Mouse (Mus musculus): Measurements from ENCODE around the gene Vwf. TPM values are rescaled to one million over a fixed set of nuclear protein-coding genes. Genes with fewer than 3 reads are reported as not detected.

The Vwf gene
- total and polyA plus RNA-seq, 2 experiments: 4.9 to 9.0 TPM

DNA sequence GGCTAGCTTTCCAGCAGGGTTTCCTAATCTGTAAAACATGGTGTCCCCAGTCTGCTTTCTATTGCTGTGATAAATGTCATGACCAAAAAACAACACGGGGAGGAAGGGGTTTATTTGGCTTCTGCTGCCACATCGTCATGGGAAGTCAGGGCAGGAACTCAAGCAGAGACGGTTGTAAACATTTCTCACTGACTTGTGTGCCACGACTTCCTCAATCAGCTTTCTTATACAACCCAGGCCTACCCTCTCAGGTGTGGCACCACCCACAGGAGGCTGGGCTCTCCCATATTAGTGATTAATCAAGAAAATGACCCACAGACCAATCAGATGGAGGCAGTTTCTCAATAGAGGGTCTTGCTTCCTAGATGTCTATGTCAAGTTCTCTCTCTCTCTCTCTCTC lies 48.3 kb downstream of the Vwf start:
- DNase-seq (ENCODE audit: extremely low read depth, low read depth, low spot score): no peak
- Histone ChIP-seq H3K9ac (ENCODE audit: low read depth, low read length) (no peak overlapping the region), H3K27ac (replicated peaks; ENCODE audit: insufficient read depth, low read depth, low read length) (no peak overlapping the region), H3K4me3 (ENCODE audit: insufficient read depth, low read depth, low read length) (no peak overlapping the region), H3K27me3 (ENCODE audit: control insufficient read depth, insufficient read depth, low read length) (no peaks in the 10 kb centered on the region), H3K79me2 (ENCODE audit: control insufficient read depth, insufficient read depth, low read length) (no peaks in the 10 kb centered on the region), H3K4me1 (ENCODE audit: control insufficient read depth, insufficient read depth, low read length) (peaks cover 10% of the 10 kb centered on the region), H3K36me3 (ENCODE audit: control insufficient read depth, insufficient read depth, low read length) (no peaks in the 10 kb centered on the region)
- 56% methylated on average over 4 of the region's 4 CpGs for WGBS
- TF ChIP-seq CTCF (IDR thresholded peaks at IDR 0.05; ENCODE audit: low read depth, low read length) (no peak), POLR2A (IDR thresholded peaks at IDR 0.05; ENCODE audit: extremely low read depth, insufficient read depth, low read length) (no peak)

DNA sequence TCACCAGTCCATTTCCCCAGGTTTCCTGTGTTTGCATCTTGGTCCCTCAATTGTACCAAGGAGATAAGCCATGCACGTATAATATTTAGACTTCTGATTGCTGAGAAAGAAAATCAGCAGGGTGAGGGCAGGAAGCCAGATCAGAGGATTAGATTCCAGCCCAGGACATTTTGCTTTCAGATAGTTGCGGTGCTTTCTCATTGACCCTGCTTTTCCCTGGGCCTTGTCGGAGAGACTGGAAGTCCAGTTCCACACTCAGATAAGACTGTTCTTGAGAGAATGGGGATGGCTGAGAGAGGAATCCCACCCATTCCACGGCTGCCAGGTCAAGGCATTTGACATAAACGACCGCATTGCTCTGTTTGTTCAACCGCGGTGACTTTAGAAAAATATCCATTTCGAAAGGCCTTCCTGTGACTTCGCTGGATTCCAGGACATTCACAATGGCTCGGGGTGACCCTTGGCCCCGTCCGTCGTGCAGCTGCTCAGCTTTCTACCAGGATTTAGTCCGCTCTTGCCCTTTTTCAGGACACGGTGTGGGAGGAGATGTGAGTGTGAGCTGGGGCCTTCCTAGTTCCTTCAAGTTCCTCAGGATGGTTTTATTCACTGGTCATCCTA lies 50.2 kb downstream of the Vwf start:
- peaks cover 8% of the 10 kb centered on the region for H3K4me1 ChIP-seq (ENCODE audit: control insufficient read depth, insufficient read depth, low read length)

DNA sequence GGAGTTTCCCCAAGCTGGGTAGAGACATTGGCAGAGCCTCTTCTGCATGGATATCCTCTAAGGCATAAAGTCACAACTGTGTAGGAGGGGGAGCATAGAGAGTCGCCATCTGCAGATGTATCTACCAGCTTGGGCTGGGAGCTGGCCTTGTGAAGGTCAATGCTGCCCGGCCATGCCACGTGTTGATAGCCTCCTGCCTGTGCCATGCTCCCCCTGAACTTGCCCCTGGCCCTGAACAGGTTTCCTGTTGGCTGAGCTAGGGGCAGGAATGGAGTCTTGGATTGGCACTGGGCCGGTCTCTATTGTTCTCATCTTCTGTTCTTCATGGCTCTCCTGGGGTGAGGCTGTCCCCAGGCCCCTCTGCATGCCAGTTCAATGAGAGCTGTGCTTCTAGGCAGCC lies 51.1 kb downstream of the Vwf start:
- Histone ChIP-seq H3K27me3 (ENCODE audit: control insufficient read depth, insufficient read depth, low read length) (no peaks in the 10 kb centered on the region), H3K79me2 (ENCODE audit: control insufficient read depth, insufficient read depth, low read length) (no peaks in the 10 kb centered on the region), H3K36me3 (ENCODE audit: control insufficient read depth, insufficient read depth, low read length) (no peaks in the 10 kb centered on the region), H3K4me3 (ENCODE audit: insufficient read depth, low read depth, low read length) (no peak overlapping the region), H3K9ac (ENCODE audit: low read depth, low read length) (no peak overlapping the region), H3K4me1 (ENCODE audit: control insufficient read depth, insufficient read depth, low read length) (peaks cover 8% of the 10 kb centered on the region), H3K27ac (replicated peaks; ENCODE audit: insufficient read depth, low read depth, low read length) (no peak overlapping the region)
- whole genome bisulfite sequencing: 92% methylated on average over 4 of the region's 4 CpGs
- TF ChIP-seq POLR2A (IDR thresholded peaks at IDR 0.05; ENCODE audit: extremely low read depth, insufficient read depth, low read length): no peak
- TF ChIP-seq CTCF (IDR thresholded peaks at IDR 0.05; ENCODE audit: low read depth, low read length): no peak
- DNase-seq (ENCODE audit: extremely low read depth, low read depth, low spot score): no peak

More for the DNA sequence above, 50.2 kb downstream of the Vwf start:
- Histone ChIP-seq H3K27ac (replicated peaks; ENCODE audit: insufficient read depth, low read depth, low read length) (peak overlapping the region; percentile 10; the same call in 1 of the 2 replicates), H3K36me3 (ENCODE audit: control insufficient read depth, insufficient read depth, low read length) (no peaks in the 10 kb centered on the region), H3K4me3 (ENCODE audit: insufficient read depth, low read depth, low read length) (no peak overlapping the region), H3K79me2 (ENCODE audit: control insufficient read depth, insufficient read depth, low read length) (no peaks in the 10 kb centered on the region), H3K27me3 (ENCODE audit: control insufficient read depth, insufficient read depth, low read length) (no peaks in the 10 kb centered on the region), H3K9ac (ENCODE audit: low read depth, low read length) (no peak overlapping the region)
- DNase-seq (ENCODE audit: extremely low read depth, low read depth, low spot score): peak; percentile 64
- no peak for TF ChIP-seq CTCF (IDR thresholded peaks at IDR 0.05; ENCODE audit: low read depth, low read length)
- no peak for TF ChIP-seq POLR2A (IDR thresholded peaks at IDR 0.05; ENCODE audit: extremely low read depth, insufficient read depth, low read length)
- 12% methylated on average over 16 of the region's 16 CpGs for WGBS

DNA sequence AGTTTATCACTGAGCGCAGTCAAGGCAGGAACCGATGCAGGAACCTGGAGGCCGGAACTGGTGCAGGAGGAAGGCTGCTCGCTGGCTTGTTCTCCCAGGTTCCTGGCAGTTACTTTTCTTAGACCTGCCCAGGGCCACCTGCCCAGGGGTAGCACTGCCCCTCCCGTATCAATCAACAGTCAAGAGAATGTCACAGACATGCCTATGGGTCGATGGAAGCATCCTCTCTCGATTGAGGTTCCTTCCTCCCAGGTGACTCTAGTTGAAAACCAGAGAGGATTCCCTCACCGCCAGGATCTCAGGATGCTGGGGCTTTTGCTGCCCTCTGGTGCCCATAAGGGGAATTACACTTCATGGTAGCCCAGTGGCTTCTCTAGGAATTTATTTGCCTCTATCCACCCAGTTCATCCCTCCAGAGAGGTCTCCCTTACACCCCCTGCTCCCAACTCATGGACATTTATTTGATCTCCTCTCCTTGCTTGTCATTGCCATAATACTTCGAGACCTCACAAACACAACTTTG lies 53.5 kb downstream of the Vwf start:
- H3K4me1 ChIP-seq (ENCODE audit: control insufficient read depth, insufficient read depth, low read length): peaks cover 8% of the 10 kb centered on the region
- H3K9ac ChIP-seq (ENCODE audit: low read depth, low read length): no peak overlapping the region
- H3K27me3 ChIP-seq (ENCODE audit: control insufficient read depth, insufficient read depth, low read length): no peaks in the 10 kb centered on the region
- DNase-seq (ENCODE audit: extremely low read depth, low read depth, low spot score): peak; percentile 32
- TF ChIP-seq CTCF (IDR thresholded peaks at IDR 0.05; ENCODE audit: low read depth, low read length): peak; percentile 88
- no peak for TF ChIP-seq POLR2A (IDR thresholded peaks at IDR 0.05; ENCODE audit: extremely low read depth, insufficient read depth, low read length)
- 40% methylated on average over 9 of the region's 9 CpGs for WGBS
- H3K4me3 ChIP-seq (ENCODE audit: insufficient read depth, low read depth, low read length): no peak overlapping the region
- H3K36me3 ChIP-seq (ENCODE audit: control insufficient read depth, insufficient read depth, low read length): no peaks in the 10 kb centered on the region
- no peaks in the 10 kb centered on the region for H3K79me2 ChIP-seq (ENCODE audit: control insufficient read depth, insufficient read depth, low read length)
- no peak overlapping the region for H3K27ac ChIP-seq (replicated peaks; ENCODE audit: insufficient read depth, low read depth, low read length)

DNA sequence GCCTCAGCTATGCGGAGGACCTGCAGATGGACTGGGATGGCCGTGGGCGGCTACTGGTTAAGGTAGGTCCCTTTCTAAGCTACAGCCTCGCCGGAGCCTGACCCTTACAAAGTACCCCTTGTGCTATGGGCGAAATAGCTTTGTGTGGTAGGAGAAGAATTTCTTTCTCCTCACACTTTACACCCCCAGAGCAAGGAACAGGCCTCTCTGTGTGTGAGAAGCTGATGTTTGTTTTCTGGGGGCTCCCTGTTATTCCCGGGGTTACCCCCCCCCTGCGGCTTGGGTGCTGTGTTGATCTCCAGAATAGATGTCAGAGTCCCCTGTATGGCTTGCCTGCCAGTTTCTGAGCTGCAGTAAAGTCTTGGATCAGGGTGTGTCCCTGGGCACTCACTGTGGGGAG lies 54.1 kb downstream of the Vwf start:
- 80% methylated on average over 8 of the region's 8 CpGs for WGBS
- H3K4me3 ChIP-seq (ENCODE audit: insufficient read depth, low read depth, low read length): no peak overlapping the region

DNA sequence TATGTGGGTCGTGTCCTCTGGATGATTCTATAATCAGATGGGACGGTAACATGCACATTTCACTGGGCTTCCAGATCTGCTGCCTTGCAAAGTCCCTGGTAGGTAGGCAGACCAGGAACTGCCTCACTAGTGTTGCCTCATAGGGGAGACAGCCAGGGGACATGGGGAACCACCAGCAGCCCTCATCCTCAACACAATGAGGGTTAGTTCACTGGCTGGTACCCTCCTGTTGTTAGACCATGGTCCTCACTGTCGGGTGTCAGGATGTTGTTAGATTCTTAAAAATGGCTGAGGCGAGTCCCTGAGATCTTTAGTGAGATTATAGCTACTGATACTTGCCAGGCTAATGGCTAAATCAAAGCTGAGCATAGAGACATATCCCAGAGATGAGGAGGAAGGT lies 54.6 kb downstream of the Vwf start:
- TF ChIP-seq POLR2A (IDR thresholded peaks at IDR 0.05; ENCODE audit: extremely low read depth, insufficient read depth, low read length): no peak
- TF ChIP-seq CTCF (IDR thresholded peaks at IDR 0.05; ENCODE audit: low read depth, low read length): no peak
- no peak for DNase-seq (ENCODE audit: extremely low read depth, low read depth, low spot score)
- Histone ChIP-seq H3K27me3 (ENCODE audit: control insufficient read depth, insufficient read depth, low read length) (no peaks in the 10 kb centered on the region), H3K79me2 (ENCODE audit: control insufficient read depth, insufficient read depth, low read length) (no peaks in the 10 kb centered on the region), H3K9ac (ENCODE audit: low read depth, low read length) (no peak overlapping the region), H3K4me1 (ENCODE audit: control insufficient read depth, insufficient read depth, low read length) (peaks cover 8% of the 10 kb centered on the region), H3K4me3 (ENCODE audit: insufficient read depth, low read depth, low read length) (no peak overlapping the region), H3K36me3 (ENCODE audit: control insufficient read depth, insufficient read depth, low read length) (no peaks in the 10 kb centered on the region), H3K27ac (replicated peaks; ENCODE audit: insufficient read depth, low read depth, low read length) (no peak overlapping the region)
- 80% methylated on average over 4 of the region's 4 CpGs for WGBS

More for the DNA sequence above, 54.1 kb downstream of the Vwf start:
- Histone ChIP-seq H3K9ac (ENCODE audit: low read depth, low read length) (no peak overlapping the region), H3K27me3 (ENCODE audit: control insufficient read depth, insufficient read depth, low read length) (no peaks in the 10 kb centered on the region), H3K4me1 (ENCODE audit: control insufficient read depth, insufficient read depth, low read length) (peaks cover 8% of the 10 kb centered on the region), H3K36me3 (ENCODE audit: control insufficient read depth, insufficient read depth, low read length) (no peaks in the 10 kb centered on the region), H3K79me2 (ENCODE audit: control insufficient read depth, insufficient read depth, low read length) (no peaks in the 10 kb centered on the region), H3K27ac (replicated peaks; ENCODE audit: insufficient read depth, low read depth, low read length) (no peak overlapping the region)
- no peak for TF ChIP-seq POLR2A (IDR thresholded peaks at IDR 0.05; ENCODE audit: extremely low read depth, insufficient read depth, low read length)
- TF ChIP-seq CTCF (IDR thresholded peaks at IDR 0.05; ENCODE audit: low read depth, low read length): no peak
- no peak for DNase-seq (ENCODE audit: extremely low read depth, low read depth, low spot score)
